Comparison of ENCODE assay signal across 22 mouse cellular contexts in genomic region chr15:11815551-11815950, GRCm38 (mm10).
A peak's percentile ranks its signal among the peaks of the same experiment; 100 is the strongest.
DNase-seq lines count a peak whose midpoint lies in the region; ATAC-seq and TF ChIP-seq lines count a peak whose summit lies in the region.
"Had no signal": no experiment of that assay in that cellular context is flagged by ENCODE, and none has a peak within 500 bp of the region (broad histone marks: within the 10 kb centered on the region; RNA-seq: fewer than 3 reads in every experiment).

No protein-coding gene starts in this region.

- 31% methylated on average over 4 of the region's 4 CpGs for WGBS in heart, embryonic 12.5 days
- 23% methylated on average over 4 of the region's 4 CpGs for WGBS in lung, postnatal 0 days
- WGBS in liver, embryonic 14.5 days (ENCODE audit: insufficient replicate concordance): 31% methylated on average over 4 of the region's 4 CpGs

- TF ChIP-seq CTCF in lung, postnatal 0 days (IDR thresholded peaks at IDR 0.05): no peak
- no peak for TF ChIP-seq CTCF in liver, embryonic 14.5 days (IDR thresholded peaks at IDR 0.05; ENCODE audit: low read depth)

- no peaks in the 10 kb centered on the region for H3K36me3 ChIP-seq in heart, embryonic 12.5 days
- no peaks in the 10 kb centered on the region for H3K36me3 ChIP-seq in lung, postnatal 0 days (ENCODE audit: insufficient read depth, low read length)
- no peaks in the 10 kb centered on the region for H3K36me3 ChIP-seq in liver, embryonic 14.5 days (replicated peaks; ENCODE audit: control insufficient read depth, insufficient read depth, low read depth)
- H3K36me3 ChIP-seq: embryonic facial prominence, embryonic 13.5 days; G1E; hindbrain, embryonic 13.5 days had no signal

- H3K9ac ChIP-seq in heart, embryonic 12.5 days: no peak overlapping the region
- H3K9ac ChIP-seq in lung, postnatal 0 days (replicated peaks; ENCODE audit: low read depth): no peak overlapping the region
- no peak overlapping the region for H3K9ac ChIP-seq in liver, embryonic 14.5 days (replicated peaks)
- H3K9ac ChIP-seq: embryonic facial prominence, embryonic 13.5 days; forebrain, embryonic 13.5 days; forebrain, postnatal 0 days; hindbrain, embryonic 13.5 days had no signal

- no peak overlapping the region for H3K4me3 ChIP-seq in heart, embryonic 12.5 days
- H3K4me3 ChIP-seq in lung, postnatal 0 days (ENCODE audit: low read depth, low read length): no peak overlapping the region
- H3K4me3 ChIP-seq in liver, embryonic 14.5 days (ENCODE audit: insufficient read depth in 1 of 2, low read depth in 2 of 2, low read length in 2 of 2): no peak overlapping the region
- H3K4me3 ChIP-seq: embryonic facial prominence, embryonic 13.5 days; forebrain, embryonic 13.5 days; hindbrain, embryonic 13.5 days had no signal

- no peaks in the 10 kb centered on the region for H3K27me3 ChIP-seq in heart, embryonic 12.5 days (replicated peaks)
- no peaks in the 10 kb centered on the region for H3K27me3 ChIP-seq in lung, postnatal 0 days (replicated peaks; ENCODE audit: insufficient read depth, low read length)
- H3K27me3 ChIP-seq in liver, embryonic 14.5 days (ENCODE audit: control insufficient read depth, insufficient read depth, low read length): no peaks in the 10 kb centered on the region
- H3K27me3 ChIP-seq: embryonic facial prominence, embryonic 13.5 days; forebrain, embryonic 13.5 days; hindbrain, embryonic 13.5 days had no signal

- H3K4me1 ChIP-seq in heart, embryonic 12.5 days (replicated peaks): no peaks in the 10 kb centered on the region
- H3K4me1 ChIP-seq in lung, postnatal 0 days (ENCODE audit: insufficient read depth, low read depth, low read length): no peaks in the 10 kb centered on the region
- H3K4me1 ChIP-seq in liver, embryonic 14.5 days (replicated peaks; ENCODE audit: control insufficient read depth in 2 of 2, insufficient read depth in 2 of 2, low read length in 1 of 2): peaks cover 0 to 6% of the 10 kb centered on the region in 2 experiments; a peak in 1 of 4 replicates
- H3K4me1 ChIP-seq: embryonic facial prominence, embryonic 13.5 days; forebrain, embryonic 13.5 days; hindbrain, embryonic 13.5 days had no signal

- DNase-seq in heart, adult 11 months: peak; percentile 9
- peak; percentile 32 for DNase-seq in lung, postnatal 0 days (ENCODE audit: low spot score)
- DNase-seq in lung, postnatal 4 days: no peak
- peak in 1 of 3 experiments; percentile 9 for DNase-seq in liver, embryonic 14.5 days (ENCODE audit: low read depth in 3 of 3, low spot score in 3 of 3)
- peak; percentile 55 for DNase-seq in lung, postnatal 36 days
- no peak for DNase-seq in kidney, adult 18-20 months
- no peak for DNase-seq in adrenal gland, postnatal 25 days
- DNase-seq: adrenal gland, postnatal 10 days; B cell, adult 2 months; cerebellum, adult 11-12 months; cerebellum, adult 9-10 months; cerebellum, postnatal 25 days; forebrain, postnatal 0 days; gastrocnemius, postnatal 14 days; heart, postnatal 10 days; heart, postnatal 4 days had no signal

- no peak overlapping the region for H3K27ac ChIP-seq in heart, embryonic 12.5 days (ENCODE audit: poor library complexity, severe bottlenecking)
- H3K27ac ChIP-seq in lung, postnatal 0 days (ENCODE audit: low read length): no peak overlapping the region
- no peak overlapping the region for H3K27ac ChIP-seq in liver, embryonic 14.5 days
- H3K27ac ChIP-seq: embryonic facial prominence, embryonic 13.5 days; forebrain, embryonic 13.5 days; hindbrain, embryonic 13.5 days had no signal

- H3K9me3 ChIP-seq in heart, embryonic 12.5 days (replicated peaks): no peaks in the 10 kb centered on the region
- H3K9me3 ChIP-seq in lung, postnatal 0 days (ENCODE audit: low read length): no peaks in the 10 kb centered on the region
- no peaks in the 10 kb centered on the region for H3K9me3 ChIP-seq in liver, embryonic 14.5 days (ENCODE audit: control insufficient read depth, low read length)
- H3K9me3 ChIP-seq: embryonic facial prominence, embryonic 13.5 days; forebrain, embryonic 13.5 days; G1E; hindbrain, embryonic 13.5 days had no signal

- no peak overlapping the region for H3K4me2 ChIP-seq in heart, embryonic 12.5 days
- no peak overlapping the region for H3K4me2 ChIP-seq in lung, postnatal 0 days (replicated peaks; ENCODE audit: low read depth, low read length)
- no peak overlapping the region; the same call in 1 of the 2 replicates for H3K4me2 ChIP-seq in liver, embryonic 14.5 days (ENCODE audit: low read depth)
- H3K4me2 ChIP-seq: embryonic facial prominence, embryonic 13.5 days; forebrain, embryonic 13.5 days; hindbrain, embryonic 13.5 days had no signal

- ATAC-seq in heart, embryonic 12.5 days (ENCODE audit: insufficient number of reproducible peaks, low FRiP score): no peak
- no peak for ATAC-seq in lung, postnatal 0 days
- 0 out of 2 replicates have a peak, but pooled peaks have one; percentile 57 for ATAC-seq in liver, embryonic 14.5 days (ENCODE audit: insufficient read depth)
- ATAC-seq: CD4-positive, CD25-positive, alpha-beta regulatory T cell, adult 4 months; forebrain, embryonic 13.5 days; forebrain, postnatal 0 days had no signal

- TF ChIP-seq EP300 in lung, postnatal 0 days (IDR thresholded peaks at IDR 0.05): peak; percentile 86
- TF ChIP-seq EP300 in liver, embryonic 14.5 days (IDR thresholded peaks at IDR 0.05; ENCODE audit: low read depth): no peak

Comparison
In these comparisons a context has a peak if more than half of its experiments do, and no peak if none do; other contexts are left out.
1. DNase-seq: peak in heart, adult 11 months (single experiment), lung, postnatal 0 days (single experiment) and lung, postnatal 36 days (single experiment); none in lung, postnatal 4 days (0 of 2), kidney, adult 18-20 months (single experiment) and adrenal gland, postnatal 25 days (single experiment).